Mouse (Mus musculus): ENCODE data around the gene Baz1a. TPM values are rescaled to one million over a fixed set of nuclear protein-coding genes. Genes with fewer than 3 reads are reported as not detected.

Gene Baz1a
- total and polyA plus RNA-seq, 3 experiments = 41.7 to 95.0 (median 56.0) TPM

DNA sequence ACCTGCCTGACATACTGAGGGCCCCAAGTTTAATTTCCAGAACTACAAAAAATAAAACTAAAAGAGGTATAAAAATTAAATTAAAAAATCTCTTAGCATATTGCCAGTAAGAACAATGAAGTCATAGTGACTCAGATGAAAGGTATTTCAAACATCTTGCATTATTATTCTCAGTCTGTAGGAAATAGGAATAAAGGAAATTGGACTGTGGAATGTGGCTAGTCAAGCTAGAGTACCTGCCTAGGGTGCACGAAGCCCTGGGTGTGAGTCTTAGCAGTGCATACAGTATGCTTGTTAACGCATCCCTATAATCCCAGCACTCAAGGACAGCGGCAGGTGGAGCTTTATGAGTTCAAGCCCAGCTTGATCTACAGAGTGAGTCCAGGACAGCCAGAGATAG lies 18.2 kb downstream of the Baz1a start:
- Histone ChIP-seq H3K79me2 (replicated peaks; ENCODE audit: control insufficient read depth, extremely low read depth, insufficient read depth, poor library complexity, severe bottlenecking) (no peaks in the 10 kb centered on the region), H3K4me3 (replicated peaks in 1 of 3; ENCODE audit: low read depth in 2 of 3, low read length in 2 of 3, poor library complexity in 1 of 3) (no peak overlapping the region), H3K4me1 (ENCODE audit: control insufficient read depth in 1 of 2, insufficient read depth in 2 of 2) (peaks cover 10 to 50% of the 10 kb centered on the region in 2 experiments), H3K36me3 (replicated peaks in 1 of 2; ENCODE audit: control insufficient read depth in 1 of 2, insufficient read depth in 1 of 2, low read length in 1 of 2) (no peaks in the 10 kb centered on the region), H3K27me3 (replicated peaks) (no peaks in the 10 kb centered on the region), H3K4me2 (ENCODE audit: insufficient read depth, low read depth, poor library complexity, severe bottlenecking) (no peak overlapping the region), H3K27ac (ENCODE audit: insufficient read depth, low read depth) (no peak overlapping the region), H3K9me3 (replicated peaks; ENCODE audit: low read length) (no peaks in the 10 kb centered on the region), H3K9ac (ENCODE audit: insufficient read depth, low read depth) (no peak overlapping the region)
- TF ChIP-seq NRF1 (IDR thresholded peaks at IDR 0.05; ENCODE audit: low read depth, low read length) (no peak), ELF1 (IDR thresholded peaks at IDR 0.05; ENCODE audit: low read depth, low read length) (no peak), ZKSCAN1 (IDR thresholded peaks at IDR 0.05; ENCODE audit: borderline replicate concordance, low read depth, low read length) (no peak), USF1 (IDR thresholded peaks at IDR 0.05; ENCODE audit: low read depth, low read length) (no peak), ZNF384 (IDR thresholded peaks at IDR 0.05; ENCODE audit: low read depth, low read length) (no peak), ETS1 (conservative IDR thresholded peaks at IDR 0.05; ENCODE audit: low read depth, low read length) (no peak), JUN (IDR thresholded peaks at IDR 0.05; ENCODE audit: insufficient read depth, low read depth, low read length) (no peak), POLR2A (IDR thresholded peaks at IDR 0.05; ENCODE audit: low read depth, low read length) (no peak), ZC3H11A (IDR thresholded peaks at IDR 0.05; ENCODE audit: low read depth, low read length) (no peak), SIN3A (IDR thresholded peaks at IDR 0.05; ENCODE audit: low read length) (no peak), MYC (IDR thresholded peaks at IDR 0.05; ENCODE audit: low read depth, low read length) (no peak), RCOR1 (conservative IDR thresholded peaks at IDR 0.05; ENCODE audit: low read depth, low read length) (no peak), SMC3 (IDR thresholded peaks at IDR 0.05; ENCODE audit: low read depth, low read length) (no peak), NELFE (IDR thresholded peaks at IDR 0.05; ENCODE audit: low read depth, low read length) (no peak), PAX5 (IDR thresholded peaks at IDR 0.05; ENCODE audit: low read length) (no peak), BHLHE40 (IDR thresholded peaks at IDR 0.05; ENCODE audit: low read depth, low read length) (no peak), ZMIZ1 (IDR thresholded peaks at IDR 0.05; ENCODE audit: low read depth, low read length) (no peak), POLR2AphosphoS2 (IDR thresholded peaks at IDR 0.05; ENCODE audit: low read depth, low read length) (no peak), UBTF (IDR thresholded peaks at IDR 0.05; ENCODE audit: low read depth, low read length) (no peak), CTCF (conservative IDR thresholded peaks at IDR 0.05 in 1 of 2, IDR thresholded peaks at IDR 0.05 in 1 of 2; ENCODE audit: low read depth in 2 of 2, low read length in 2 of 2) (no peak)
- DNase-seq (ENCODE audit: extremely low read depth) = no peak
- in situ Hi-C loops (cut with MboI; ENCODE audit: low pct_ligation_motif_present, low pct_unique_long_range_greater_than_20kb, low sequenced_read_pairs) = no loop called here
- dilution Hi-C loops (cut with MboI; ENCODE audit: extremely low pct_ligation_motif_present, extremely low pct_unique_long_range_greater_than_20kb, low sequenced_read_pairs) = no loop called here

DNA sequence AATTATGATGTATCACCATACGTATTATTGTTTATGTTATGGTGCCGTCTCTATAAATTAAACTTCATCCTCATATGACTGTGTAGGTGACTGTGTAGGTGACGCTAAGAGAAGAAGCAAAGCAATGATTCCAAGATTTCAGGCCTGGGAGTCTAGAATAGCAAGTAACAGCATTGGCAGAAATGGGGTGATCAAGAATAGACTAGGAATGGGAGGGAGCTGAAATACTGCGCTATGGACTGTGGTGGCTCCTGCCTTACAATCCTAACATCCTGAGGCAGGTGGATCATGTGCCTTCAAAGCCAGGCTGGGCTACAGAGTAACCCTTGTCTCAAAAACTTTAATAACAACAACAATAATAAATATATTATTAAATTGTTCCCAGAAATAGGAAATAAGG lies 19.7 kb downstream of the Baz1a start:
- dilution Hi-C loops (cut with MboI; ENCODE audit: extremely low pct_ligation_motif_present, extremely low pct_unique_long_range_greater_than_20kb, low sequenced_read_pairs) = no loop called here
- in situ Hi-C loops (cut with MboI; ENCODE audit: low pct_ligation_motif_present, low pct_unique_long_range_greater_than_20kb, low sequenced_read_pairs) = no loop called here
- 0 out of 2 replicates have a peak overlapping the region, but pooled peaks have one; percentile 25 for H3K4me2 ChIP-seq (ENCODE audit: insufficient read depth, low read depth, poor library complexity, severe bottlenecking)

More for the DNA sequence above, 19.7 kb downstream of the Baz1a start:
- DNase-seq (ENCODE audit: extremely low read depth) = no peak
- Histone ChIP-seq H3K4me3 (replicated peaks in 1 of 3; ENCODE audit: low read depth in 2 of 3, low read length in 2 of 3, poor library complexity in 1 of 3) (no peak overlapping the region), H3K9me3 (replicated peaks; ENCODE audit: low read length) (no peaks in the 10 kb centered on the region), H3K27me3 (replicated peaks) (no peaks in the 10 kb centered on the region), H3K27ac (ENCODE audit: insufficient read depth, low read depth) (no peak overlapping the region), H3K79me2 (replicated peaks; ENCODE audit: control insufficient read depth, extremely low read depth, insufficient read depth, poor library complexity, severe bottlenecking) (no peaks in the 10 kb centered on the region), H3K4me1 (ENCODE audit: control insufficient read depth in 1 of 2, insufficient read depth in 2 of 2) (peaks cover 10 to 50% of the 10 kb centered on the region in 2 experiments), H3K36me3 (replicated peaks in 1 of 2; ENCODE audit: control insufficient read depth in 1 of 2, insufficient read depth in 1 of 2, low read length in 1 of 2) (no peaks in the 10 kb centered on the region), H3K9ac (ENCODE audit: insufficient read depth, low read depth) (peak overlapping the region; percentile 69; the same call in 1 of the 2 replicates)
- no peak for TF ChIP-seq EP300 (IDR thresholded peaks at IDR 0.05; ENCODE audit: low read length)
- TF ChIP-seq ETS1 (conservative IDR thresholded peaks at IDR 0.05; ENCODE audit: low read depth, low read length) = no peak
- TF ChIP-seq ZMIZ1 (IDR thresholded peaks at IDR 0.05; ENCODE audit: low read depth, low read length) = no peak
- TF ChIP-seq BHLHE40 (IDR thresholded peaks at IDR 0.05; ENCODE audit: low read depth, low read length) = no peak
- TF ChIP-seq USF2 (conservative IDR thresholded peaks at IDR 0.05; ENCODE audit: low read depth, low read length) = no peak
- TF ChIP-seq MYC (IDR thresholded peaks at IDR 0.05; ENCODE audit: low read depth, low read length) = no peak
